Mouse (Mus musculus) heart, adult 8-10 months (tissue): Measurements from ENCODE around the gene Scrn2. TPM values are rescaled to one million over a fixed set of nuclear protein-coding genes. Genes with fewer than 3 reads are reported as not detected.

ENCODE experiments used
- DNase-seq: peaks from one replicate; pipeline ENCODE4 v3.0.0; 2022; ENCODE audit warnings: low spot score
- microRNA-seq: library from miRNA; unstranded; fragments of <30 nt; microRNA quantifications from one replicate; pipeline ENCODE4 v1.2.0, GENCODE M21; 2022
- total RNA-seq, 4 experiments: library from RNA; stranded (reverse); gene quantifications; 2 replicates each; pipeline ENCODE4 v1.2.4; 2022

Gene Scrn2
- total RNA-seq, 4 experiments from 2014 or later = 13.6 to 18.0 (median 15.4) TPM

- DNase-seq = peak; percentile 68
Measured at GRCm38 (mm10) chr11:97050216-97050943, 20.6 kb downstream of the Scrn2 start, which contains the start of gene Osbpl7. Gene Osbpl7, plus strand, starts transcription at chr11:97050628.

DNA sequence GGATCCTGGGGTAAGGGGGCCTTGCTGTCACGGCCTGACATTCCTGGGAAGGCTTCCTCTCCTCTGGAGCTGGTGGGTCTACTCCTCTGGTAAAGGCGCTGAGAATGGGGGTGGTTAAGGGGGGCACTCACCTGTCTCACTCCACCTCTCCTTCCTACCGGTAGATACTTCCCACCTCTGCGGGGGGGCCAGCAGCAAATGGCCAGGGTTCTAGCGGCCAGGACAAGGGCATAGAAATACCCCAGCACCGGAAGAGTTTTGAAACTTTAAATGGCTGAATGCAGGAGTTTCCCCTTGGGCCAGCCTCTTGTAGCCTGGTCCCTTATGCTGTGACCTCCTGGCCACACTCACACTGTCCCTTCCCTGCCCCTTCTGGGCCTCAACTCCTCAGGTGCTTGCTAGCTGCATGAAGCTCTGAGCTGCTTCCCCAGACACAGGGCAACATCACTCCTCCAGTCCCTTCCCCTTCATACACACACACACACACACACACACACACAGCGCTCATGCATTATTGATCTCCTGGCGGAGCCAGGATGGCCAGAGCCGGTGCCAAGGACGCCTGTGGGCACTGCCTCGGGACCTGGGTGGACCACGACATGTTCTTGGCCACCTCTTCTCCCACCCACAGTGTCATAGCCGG, 21.3 kb downstream of the Scrn2 start:
- no peak for DNase-seq

DNA sequence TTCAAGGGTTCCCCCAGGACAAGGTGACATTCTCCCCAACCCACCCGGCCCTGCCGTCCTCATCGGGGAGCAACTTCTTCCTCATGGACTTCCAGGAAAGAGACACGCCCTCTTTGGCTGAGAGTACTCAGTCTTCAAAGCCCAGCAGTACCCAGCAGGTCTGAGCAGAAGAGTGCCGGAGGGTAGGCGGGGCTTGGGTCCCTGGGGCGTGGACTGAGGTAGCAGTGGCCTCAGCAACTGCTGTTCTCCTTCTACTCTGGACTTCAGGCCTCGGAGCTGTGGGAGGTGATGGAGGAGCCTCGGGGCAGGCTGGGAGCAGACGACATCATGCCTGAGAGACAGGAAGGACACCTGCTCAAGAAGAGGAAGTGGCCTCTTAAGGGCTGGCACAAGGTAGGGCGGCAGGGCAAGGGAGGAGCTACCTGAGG, 22.5 kb downstream of the Scrn2 start:
- no peak for DNase-seq

DNA sequence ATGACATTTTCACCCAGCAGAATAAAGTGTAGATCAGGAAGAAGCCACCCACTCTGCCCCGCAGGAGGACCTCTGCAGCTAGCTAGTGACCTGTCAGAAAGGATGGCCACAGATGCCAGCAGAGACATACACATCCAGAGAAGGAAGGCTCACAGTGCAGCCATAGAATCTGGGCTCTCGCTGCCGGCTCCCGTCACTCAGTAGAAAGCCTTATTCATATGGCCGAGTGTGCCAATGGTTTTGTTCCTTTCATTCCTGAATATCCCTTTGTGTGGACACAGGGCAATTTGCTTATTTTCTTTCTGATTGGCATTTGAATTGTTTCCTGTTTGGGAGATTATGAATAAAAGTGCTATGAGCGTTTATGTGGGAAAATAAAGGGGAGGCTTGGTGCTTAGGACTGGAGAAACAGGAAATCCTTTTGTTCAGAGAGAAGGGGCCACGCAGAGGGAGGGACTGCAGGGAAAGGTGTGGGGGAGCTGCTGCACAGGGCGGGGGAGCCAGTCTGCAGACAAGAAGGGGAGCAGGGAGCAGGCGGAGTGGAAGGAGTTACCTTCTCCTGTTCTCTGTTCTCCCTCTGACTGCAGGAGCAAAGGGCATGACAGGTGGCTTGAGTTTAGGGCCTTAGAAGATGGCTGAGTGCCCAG, 33.7 kb downstream of the Scrn2 start:
- no peak for DNase-seq

DNA sequence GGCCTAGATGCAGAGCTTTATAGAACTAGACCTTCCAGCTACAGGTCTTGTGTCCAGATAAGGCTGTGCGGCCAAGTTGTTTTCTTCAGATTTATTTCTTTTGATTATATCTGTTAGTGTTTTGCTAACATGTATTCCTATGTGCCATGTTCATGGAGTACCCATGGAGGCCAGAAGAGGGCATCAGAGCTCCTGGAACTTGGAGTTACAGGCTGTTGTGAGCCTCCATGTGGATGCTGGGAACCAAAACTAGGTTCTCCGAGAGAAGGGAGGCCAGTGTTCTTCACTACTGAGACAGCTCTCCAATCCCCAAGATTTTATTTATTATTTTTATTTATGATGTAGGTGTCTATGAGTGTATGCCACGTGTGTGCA, 34.2 kb downstream of the Scrn2 start:
- DNase-seq = no peak

GRCm38 (mm10) chr11:97065538-97066295, 36.0 kb downstream of the Scrn2 start:
- no peak for DNase-seq

- no peak for DNase-seq
Measured at GRCm38 (mm10) chr11:97066656-97067360, 37.1 kb downstream of the Scrn2 start.

GRCm38 (mm10) chr11:97069333-97069732, 39.6 kb downstream of the Scrn2 start:
- no peak for DNase-seq

DNA sequence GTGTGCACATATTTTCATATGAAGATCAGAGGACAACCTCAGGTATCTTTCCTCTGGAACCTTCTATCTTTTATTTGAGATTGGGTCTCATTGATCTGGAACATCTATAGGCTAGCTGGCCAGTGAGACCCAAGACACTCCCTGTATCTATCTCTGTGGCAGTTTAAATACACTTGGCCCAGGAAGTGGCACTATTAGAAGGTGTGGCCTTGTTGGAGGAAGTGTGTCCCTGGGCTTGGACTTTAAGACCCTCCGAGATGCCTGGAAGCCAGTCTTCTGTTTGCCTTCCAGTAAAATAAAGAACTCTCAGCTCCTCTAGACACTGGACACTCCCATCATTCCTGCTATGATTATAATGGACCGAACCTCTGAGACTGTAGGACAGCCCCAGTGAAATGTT, 40.0 kb downstream of the Scrn2 start:
- DNase-seq = no peak

DNA sequence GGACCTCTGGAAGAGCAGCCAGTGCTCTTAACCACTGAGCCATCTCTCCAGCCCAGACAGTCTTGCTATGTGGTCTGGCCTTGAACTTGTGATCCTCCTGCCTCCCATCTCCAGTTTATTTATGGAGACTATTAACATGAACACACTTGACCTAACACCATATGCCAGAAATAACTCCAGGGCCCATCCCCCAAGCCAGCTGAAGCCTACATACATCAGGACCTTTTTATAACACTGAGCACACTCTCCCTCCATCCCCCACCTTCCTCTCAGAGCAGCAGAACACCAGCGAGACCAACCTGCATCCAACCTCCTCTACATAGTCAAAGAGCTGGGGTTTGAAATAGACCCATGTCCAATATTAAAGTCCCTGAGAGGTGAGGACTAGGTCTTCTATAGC, 41.4 kb downstream of the Scrn2 start:
- peak; percentile 24 for DNase-seq

DNA sequence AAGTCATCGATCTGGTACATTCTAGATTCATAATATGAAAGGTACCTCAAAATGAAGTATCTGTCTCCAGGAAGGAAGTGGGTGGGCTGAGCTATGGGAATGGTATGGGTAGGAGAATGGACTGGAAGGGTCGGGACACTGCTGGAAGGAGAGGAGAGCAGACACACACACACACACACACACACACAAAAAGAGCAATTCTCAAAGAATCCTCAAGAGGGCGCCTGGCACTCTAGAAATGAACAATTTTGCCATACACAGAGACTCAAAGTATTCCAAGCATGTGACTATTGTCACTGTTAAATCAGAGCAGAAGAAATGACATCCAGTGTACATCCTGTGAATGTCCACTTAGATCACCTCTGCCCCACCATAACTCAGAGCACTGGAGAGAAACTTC, 42.8 kb downstream of the Scrn2 start:
- no peak for DNase-seq

GRCm38 (mm10) chr11:97074235-97074634, 44.5 kb downstream of the Scrn2 start:
- DNase-seq = no peak

- no peak for DNase-seq
Measured at GRCm38 (mm10) chr11:97078751-97079150, 49.0 kb downstream of the Scrn2 start.

- DNase-seq = no peak
Measured at GRCm38 (mm10) chr11:97080291-97080690, 50.6 kb downstream of the Scrn2 start.

DNA sequence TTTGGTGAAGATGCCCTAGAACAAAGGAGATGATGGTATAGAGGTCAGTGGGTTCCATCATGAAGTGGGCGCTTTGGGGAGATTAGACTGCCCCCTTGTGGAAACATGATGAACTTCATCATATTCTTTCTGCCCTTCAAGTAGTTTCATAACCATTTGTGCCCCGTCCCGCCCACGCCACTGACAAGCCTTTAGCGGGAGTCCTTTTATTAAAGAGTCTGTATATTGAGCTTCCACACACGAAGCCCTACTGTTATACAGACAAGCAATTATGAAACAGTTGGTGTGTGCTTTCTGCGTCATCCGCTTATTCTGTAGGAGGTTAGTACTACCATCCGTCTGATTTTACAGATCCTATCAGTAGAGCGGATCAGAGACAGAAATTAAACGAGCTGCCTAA, 53.2 kb downstream of the Scrn2 start:
- peak; percentile 32 for DNase-seq

Small RNAs within 50 kb of the gene (microRNA-seq; reads per million reads assigned to microRNA genes)
- 1.4 reads per million for gene Mir8103

Other genes with a start within 250 kb of the Scrn2 start
- 10 to 100 TPM; 30.9 to 33.4 (median 32.4) TPM for gene Cbx1, start 240.8 kb upstream of the Scrn2 start, total RNA-seq
- gene Nfe2l1, start 200.0 kb upstream of the Scrn2 start, total RNA-seq = 100 to 1,000 TPM; 462 to 530 (median 477) TPM
- 10 to 100 TPM; 36.0 to 43.5 (median 41.1) TPM for gene Copz2, start 180.1 kb upstream of the Scrn2 start, total RNA-seq
- 10 to 100 TPM; 20.4 to 25.7 (median 22.7) TPM for gene Cdk5rap3, start 113.4 kb upstream of the Scrn2 start, total RNA-seq
- 1 to 10 TPM; 1.1 to 1.7 (median 1.5) TPM for gene Prr15l, start 101.8 kb upstream of the Scrn2 start, total RNA-seq
- 10 to 100 TPM; 14.9 to 16.6 (median 16.1) TPM for gene Pnpo, start 86.0 kb upstream of the Scrn2 start, total RNA-seq
- 10 to 100 TPM in 2 of 4 experiments, 1 to 10 TPM in 2; 7.8 to 13.7 (median 11.0) TPM for gene Sp2, start 47.0 kb upstream of the Scrn2 start, total RNA-seq
- under 1 TPM in 3 of 4 experiments, not detected in 1; 0.08 to 0.28 (median 0.23) TPM for gene Sp6, start 16.5 kb upstream of the Scrn2 start, total RNA-seq
- gene Lrrc46, start 11.5 kb downstream of the Scrn2 start, total RNA-seq = under 1 TPM in 2 of 4 experiments, not detected in 2; 0.26 to 0.33 TPM
- 100 to 1,000 TPM in 2 of 4 experiments, 10 to 100 TPM in 2; 80.1 to 101 (median 97.6) TPM for gene Mrpl10, start 11.6 kb downstream of the Scrn2 start, total RNA-seq
- gene Osbpl7, start 20.7 kb downstream of the Scrn2 start, total RNA-seq = 1 to 10 TPM; 3.4 to 5.3 (median 3.9) TPM
- under 1 TPM in 1 of 4 experiments, not detected in 3; 0.16 TPM for gene Tbx21, start 85.4 kb downstream of the Scrn2 start, total RNA-seq
- 10 to 100 TPM; 12.2 to 14.9 (median 13.9) TPM for gene Tbkbp1, start 121.6 kb downstream of the Scrn2 start, total RNA-seq
- gene Kpnb1, start 157.9 kb downstream of the Scrn2 start, total RNA-seq = 10 to 100 TPM; 78.7 to 80.0 (median 79.7) TPM